ENCODE assay signal across 12 mouse cellular contexts in the genomic region with DNA sequence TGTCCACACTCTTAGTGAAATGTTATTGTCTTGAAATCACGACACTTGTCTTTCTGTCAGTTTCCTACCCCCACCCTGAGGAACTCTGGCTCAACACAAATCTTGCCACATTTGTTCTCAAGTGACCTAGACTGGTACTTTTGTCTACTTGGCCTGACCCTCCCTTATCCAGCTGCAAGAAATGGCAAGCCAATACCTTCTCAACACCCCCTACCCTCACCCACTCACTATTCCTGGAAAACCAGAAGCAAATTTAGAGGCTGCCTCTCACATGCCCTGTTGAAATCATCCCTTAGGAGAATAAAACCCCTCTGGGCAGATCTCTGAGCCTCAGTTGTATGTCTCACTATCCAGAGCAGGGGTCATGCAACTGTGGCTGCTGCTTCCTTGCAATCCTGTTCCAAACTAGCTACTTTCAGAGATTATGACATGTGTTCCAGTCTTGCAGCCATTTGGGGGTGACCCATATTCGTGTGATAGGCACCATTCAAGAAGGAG.
"Had no signal": no experiment of that assay in that cellular context is flagged by ENCODE, and none has a peak within 500 bp of the region (broad histone marks: within the 10 kb centered on the region; RNA-seq: fewer than 3 reads in every experiment).

No protein-coding gene starts in this region.

- H3K4me1 ChIP-seq: kidney, embryonic 15.5 days; liver, embryonic 13.5 days had no signal

- H3K9me3 ChIP-seq: kidney, embryonic 15.5 days; liver, embryonic 13.5 days had no signal

- H3K4me3 ChIP-seq: kidney, embryonic 15.5 days; left cerebral cortex, adult 2 months; liver, embryonic 13.5 days had no signal

- H3K27me3 ChIP-seq: kidney, embryonic 15.5 days; liver, embryonic 13.5 days had no signal

- H3K27ac ChIP-seq: kidney, embryonic 15.5 days; left cerebral cortex, adult 2 months; liver, embryonic 13.5 days had no signal

- H3K4me2 ChIP-seq: kidney, embryonic 15.5 days; liver, embryonic 13.5 days; lung, embryonic 14.5 days; midbrain, embryonic 11.5 days had no signal

- H3K36me3 ChIP-seq: kidney, embryonic 15.5 days; liver, embryonic 13.5 days had no signal

- DNase-seq: kidney, postnatal 10 days; kidney, postnatal 36 days; layer of hippocampus, postnatal 36 days; liver, embryonic 13.5 days; lung, embryonic 14.5 days; lung, postnatal 10 days; midbrain, embryonic 14.5 days; thymus, adult 18-20 months; thymus, postnatal 36 days had no signal

- H3K9ac ChIP-seq: kidney, embryonic 15.5 days; liver, embryonic 13.5 days; lung, embryonic 14.5 days had no signal
